Mouse (Mus musculus) ES-E14 (cell line): Measurements from ENCODE around the gene Vmn1r111.
"Not testable (repeated sequence)": the region's sequence is repeated elsewhere in the genome, so short reads cannot be mapped to it uniquely, and the experiment has no call there.

Experiments used
- MAFK ChIP-seq: IDR thresholded peaks from 2 replicates; pipeline ENCODE4 v1.6.1; 2014; ENCODE audit warnings: mild to moderate bottlenecking, low read depth, low read length, inconsistent platforms; ENCODE audit not compliant: insufficient read depth
- ZC3H11A ChIP-seq: IDR thresholded peaks from 2 replicates; pipeline ENCODE4 v1.6.1; 2012; ENCODE audit warnings: low read depth, mild to moderate bottlenecking, inconsistent platforms, low read length, borderline replicate concordance

DNA sequence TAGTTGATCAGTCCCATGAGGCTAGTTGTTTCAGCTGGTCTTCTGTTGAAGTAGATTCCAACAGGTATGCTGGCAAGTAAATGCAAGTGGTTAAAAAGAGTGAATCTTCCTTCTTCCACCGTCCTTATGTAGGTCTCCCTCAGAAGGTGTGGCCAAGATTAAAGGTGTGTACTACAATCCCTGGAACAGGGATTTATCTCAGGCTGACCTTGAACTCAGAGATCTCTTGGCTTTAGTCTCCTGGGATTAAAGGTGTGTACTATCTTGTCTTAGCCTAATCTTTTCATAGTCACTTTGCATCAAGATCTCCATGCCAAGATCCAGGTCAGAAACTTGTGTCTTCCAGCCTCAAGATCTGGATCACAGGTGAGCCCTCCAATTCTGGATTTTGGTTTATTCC is 27.5 kb upstream of the Vmn1r111 start, which contains the start of gene Gm10668:
- TF ChIP-seq ZC3H11A, MAFK: not testable (repeated sequence)
